Mouse (Mus musculus): Measurements from ENCODE around the gene Nt5c2. TPM values are rescaled to one million over a fixed set of nuclear protein-coding genes. Genes with fewer than 3 reads are reported as not detected.

Gene Nt5c2
- polyA plus RNA-seq, 1 experiment = 50.5 TPM

DNA sequence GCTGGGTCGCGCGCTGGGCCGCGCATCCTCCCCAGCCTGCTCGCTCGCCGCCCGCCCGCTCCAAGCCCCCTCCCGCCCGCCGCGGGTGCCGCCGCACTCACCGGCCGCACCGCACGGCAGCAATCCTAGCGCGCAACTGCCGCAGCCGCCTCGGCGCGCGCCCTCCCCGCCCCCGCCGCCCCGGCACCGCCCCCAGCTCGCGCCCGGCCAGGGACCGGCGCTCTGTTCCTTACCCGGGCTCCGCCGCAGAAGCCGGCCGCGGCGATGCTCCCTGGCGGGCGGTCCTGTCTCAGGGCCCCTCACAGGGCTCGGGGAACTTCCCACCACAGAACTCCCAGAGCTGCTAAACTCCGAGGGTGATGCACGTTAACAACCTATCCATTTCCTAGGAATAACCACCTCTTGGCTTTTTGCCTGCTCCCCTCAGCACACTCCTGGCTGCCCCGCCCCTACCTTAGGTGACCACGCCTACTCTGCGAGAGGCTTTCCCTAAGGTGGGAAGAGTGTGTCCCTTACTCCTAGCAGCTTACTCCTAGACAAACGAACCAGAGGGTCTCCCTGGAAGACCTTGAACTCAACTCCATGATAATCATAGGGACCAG lies 52.7 kb downstream of the Nt5c2 start:
- Histone ChIP-seq H3K27ac (ENCODE audit: insufficient read depth, low read length) (peak overlapping the region; percentile 98), H3K4me3 (ENCODE audit: insufficient read depth, low read length) (peak overlapping the region; percentile 47), H3K4me1 (ENCODE audit: control insufficient read depth, insufficient read depth, low read length) (peaks cover 8% of the 10 kb centered on the region)
- no peak for TF ChIP-seq CTCF (IDR thresholded peaks at IDR 0.05; ENCODE audit: borderline replicate concordance, insufficient read depth, low read length)
- peak; percentile 58; the same call in 1 of the 2 replicates for TF ChIP-seq POLR2A (IDR thresholded peaks at IDR 0.05; ENCODE audit: low read depth, low read length)

DNA sequence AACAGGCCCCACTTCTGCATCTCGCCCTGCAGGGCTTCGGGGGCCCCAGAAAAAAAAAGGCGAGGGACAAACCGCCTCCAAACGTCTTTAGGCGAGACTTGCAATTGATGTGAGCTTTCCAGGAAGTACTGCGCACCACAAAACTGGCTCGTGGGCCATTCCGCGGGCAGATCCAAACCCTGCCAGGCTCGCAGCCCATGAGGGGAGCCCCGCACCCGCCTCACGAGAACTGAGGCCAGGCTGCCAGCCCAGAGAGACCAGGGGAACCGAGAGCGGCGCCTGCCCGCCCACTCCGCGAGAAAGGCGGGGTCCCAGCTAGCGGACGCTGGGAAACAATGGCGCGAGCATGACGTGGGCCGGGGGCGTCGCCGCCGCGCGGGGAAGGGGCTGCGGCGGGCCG lies 53.3 kb downstream of the Nt5c2 start:
- H3K4me3 ChIP-seq (ENCODE audit: insufficient read depth, low read length) = peak overlapping the region; percentile 88
- no peak for TF ChIP-seq CTCF (IDR thresholded peaks at IDR 0.05; ENCODE audit: borderline replicate concordance, insufficient read depth, low read length)
- TF ChIP-seq POLR2A (IDR thresholded peaks at IDR 0.05; ENCODE audit: low read depth, low read length) = peak; percentile 77
- peak overlapping the region; percentile 98 for H3K27ac ChIP-seq (ENCODE audit: insufficient read depth, low read length)
- peaks cover 8% of the 10 kb centered on the region for H3K4me1 ChIP-seq (ENCODE audit: control insufficient read depth, insufficient read depth, low read length)

GRCm38 (mm10) chr19:46961047-46961651 lies 53.8 kb downstream of the Nt5c2 start:
- TF ChIP-seq POLR2A (IDR thresholded peaks at IDR 0.05; ENCODE audit: low read depth, low read length) (no peak; the same call in 1 of the 2 replicates), CTCF (IDR thresholded peaks at IDR 0.05; ENCODE audit: borderline replicate concordance, insufficient read depth, low read length) (no peak)
- H3K4me1 ChIP-seq (ENCODE audit: control insufficient read depth, insufficient read depth, low read length) = peaks cover 8% of the 10 kb centered on the region
- peak overlapping the region; percentile 98 for H3K27ac ChIP-seq (ENCODE audit: insufficient read depth, low read length)
- peak overlapping the region; percentile 88 for H3K4me3 ChIP-seq (ENCODE audit: insufficient read depth, low read length)

GRCm38 (mm10) chr19:46960101-46961046 lies 54.6 kb downstream of the Nt5c2 start:
- H3K4me1 ChIP-seq (ENCODE audit: control insufficient read depth, insufficient read depth, low read length) = peaks cover 8% of the 10 kb centered on the region
- H3K4me3 ChIP-seq (ENCODE audit: insufficient read depth, low read length) = peak overlapping the region; percentile 88
- H3K27ac ChIP-seq (ENCODE audit: insufficient read depth, low read length) = peak overlapping the region; percentile 98
- TF ChIP-seq CTCF (IDR thresholded peaks at IDR 0.05; ENCODE audit: borderline replicate concordance, insufficient read depth, low read length) (no peak), POLR2A (IDR thresholded peaks at IDR 0.05; ENCODE audit: low read depth, low read length) (no peak)

DNA sequence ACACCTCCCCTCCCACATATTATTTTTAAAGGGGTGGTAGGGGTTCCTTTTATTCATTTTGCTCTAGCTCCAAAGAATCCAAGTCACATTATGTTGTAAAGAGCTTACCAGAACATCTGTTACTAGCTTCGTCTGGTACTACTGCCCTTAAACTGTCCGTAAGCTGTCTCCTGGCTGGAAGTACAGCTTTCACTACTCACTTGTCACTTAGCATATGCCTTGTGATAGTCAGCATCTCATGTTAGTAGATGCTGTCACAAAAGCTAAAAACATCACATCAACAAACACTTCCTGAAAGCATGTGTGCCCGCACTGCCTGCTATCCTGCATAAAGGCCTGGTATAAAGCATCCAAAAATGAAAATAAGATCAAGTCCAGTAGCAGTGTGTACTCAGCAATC lies 55.4 kb downstream of the Nt5c2 start:
- TF ChIP-seq POLR2A (IDR thresholded peaks at IDR 0.05; ENCODE audit: low read depth, low read length) = no peak
- TF ChIP-seq CTCF (IDR thresholded peaks at IDR 0.05; ENCODE audit: borderline replicate concordance, insufficient read depth, low read length) = no peak
- Histone ChIP-seq H3K4me1 (ENCODE audit: control insufficient read depth, insufficient read depth, low read length) (peaks cover 8% of the 10 kb centered on the region), H3K27ac (ENCODE audit: insufficient read depth, low read length) (no peak overlapping the region), H3K4me3 (ENCODE audit: insufficient read depth, low read length) (no peak overlapping the region)

DNA sequence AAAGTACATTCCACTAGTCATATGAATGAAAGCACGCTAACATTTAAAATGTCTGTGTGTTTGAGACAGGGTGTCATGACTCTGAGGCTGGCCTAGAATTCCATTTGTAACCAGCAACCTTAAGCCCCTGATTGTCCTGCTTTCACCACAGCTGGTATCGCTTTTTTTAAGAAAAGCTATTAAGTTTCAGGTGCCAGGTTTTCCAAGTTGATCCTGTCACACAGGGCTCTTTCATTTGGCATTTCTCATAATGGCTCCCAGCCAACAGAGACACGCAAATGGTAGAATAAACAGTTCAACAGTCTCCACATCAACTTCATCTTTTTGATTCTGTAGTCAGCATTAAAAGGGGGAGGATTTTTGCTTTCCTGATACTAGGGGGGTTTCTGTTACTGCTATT lies 56.4 kb downstream of the Nt5c2 start:
- Histone ChIP-seq H3K27ac (ENCODE audit: insufficient read depth, low read length) (no peak overlapping the region), H3K4me1 (ENCODE audit: control insufficient read depth, insufficient read depth, low read length) (peaks cover 7% of the 10 kb centered on the region)
- no peak for TF ChIP-seq POLR2A (IDR thresholded peaks at IDR 0.05; ENCODE audit: low read depth, low read length)
- no peak for TF ChIP-seq CTCF (IDR thresholded peaks at IDR 0.05; ENCODE audit: borderline replicate concordance, insufficient read depth, low read length)

DNA sequence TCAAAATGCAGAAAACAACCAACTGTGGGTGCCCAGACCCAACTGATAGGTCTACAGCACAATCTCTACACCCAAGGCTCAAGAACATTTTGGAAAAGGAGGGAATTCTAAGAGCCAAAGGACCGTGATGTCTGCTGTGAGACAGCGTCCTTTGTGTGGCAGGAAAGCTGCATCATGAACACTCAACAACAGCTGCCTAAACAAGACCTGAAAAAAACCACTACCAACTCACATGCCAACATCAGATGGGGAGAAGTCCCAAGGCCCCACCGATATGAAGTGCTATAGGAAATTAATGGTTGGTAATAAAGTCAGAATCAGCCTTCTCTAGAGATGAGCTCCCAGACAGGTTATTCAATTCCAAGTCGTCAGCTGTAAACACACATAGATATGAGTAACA lies 57.0 kb downstream of the Nt5c2 start:
- no peak overlapping the region for H3K27ac ChIP-seq (ENCODE audit: insufficient read depth, low read length)
- no peak overlapping the region for H3K4me3 ChIP-seq (ENCODE audit: insufficient read depth, low read length)
- TF ChIP-seq POLR2A (IDR thresholded peaks at IDR 0.05; ENCODE audit: low read depth, low read length) = no peak
- TF ChIP-seq CTCF (IDR thresholded peaks at IDR 0.05; ENCODE audit: borderline replicate concordance, insufficient read depth, low read length) = no peak
- H3K4me1 ChIP-seq (ENCODE audit: control insufficient read depth, insufficient read depth, low read length) = peaks cover 5% of the 10 kb centered on the region

More for the DNA sequence above, 56.4 kb downstream of the Nt5c2 start:
- no peak overlapping the region for H3K4me3 ChIP-seq (ENCODE audit: insufficient read depth, low read length)

DNA sequence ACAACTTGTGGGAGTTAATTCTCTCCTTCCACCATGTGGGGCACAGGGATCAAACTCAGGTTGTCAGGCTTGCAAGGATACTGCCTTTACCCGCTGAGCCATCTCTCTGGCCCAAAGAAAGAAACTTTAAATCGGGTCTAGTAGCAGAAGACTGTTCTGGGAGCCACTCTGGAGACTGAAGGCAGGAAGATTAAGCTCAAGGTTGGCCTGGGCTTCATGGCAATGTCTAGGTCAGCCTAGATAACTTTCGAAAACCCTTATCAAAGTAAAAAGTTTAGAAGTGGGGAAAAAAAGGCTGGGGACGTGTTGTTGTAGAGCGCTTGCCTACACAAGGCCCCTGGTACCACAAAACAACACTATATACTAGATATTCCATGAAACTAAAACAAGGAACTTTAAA lies 58.0 kb downstream of the Nt5c2 start:
- H3K4me3 ChIP-seq (ENCODE audit: insufficient read depth, low read length) = no peak overlapping the region

GRCm38 (mm10) chr19:46956410-46956809 lies 58.5 kb downstream of the Nt5c2 start:
- no peak overlapping the region for H3K27ac ChIP-seq (ENCODE audit: insufficient read depth, low read length)
- no peak overlapping the region for H3K4me3 ChIP-seq (ENCODE audit: insufficient read depth, low read length)
- TF ChIP-seq POLR2A (IDR thresholded peaks at IDR 0.05; ENCODE audit: low read depth, low read length) (no peak), CTCF (IDR thresholded peaks at IDR 0.05; ENCODE audit: borderline replicate concordance, insufficient read depth, low read length) (no peak)
- H3K4me1 ChIP-seq (ENCODE audit: control insufficient read depth, insufficient read depth, low read length) = peaks cover 6% of the 10 kb centered on the region

More for the DNA sequence above, 58.0 kb downstream of the Nt5c2 start:
- Histone ChIP-seq H3K4me1 (ENCODE audit: control insufficient read depth, insufficient read depth, low read length) (peaks cover 6% of the 10 kb centered on the region), H3K27ac (ENCODE audit: insufficient read depth, low read length) (no peak overlapping the region)
- TF ChIP-seq POLR2A (IDR thresholded peaks at IDR 0.05; ENCODE audit: low read depth, low read length) (no peak), CTCF (IDR thresholded peaks at IDR 0.05; ENCODE audit: borderline replicate concordance, insufficient read depth, low read length) (no peak)
